Mouse (Mus musculus): ENCODE data around the gene Chst10.
A peak's percentile ranks its signal among the peaks of the same experiment; 100 is the strongest.

DNA sequence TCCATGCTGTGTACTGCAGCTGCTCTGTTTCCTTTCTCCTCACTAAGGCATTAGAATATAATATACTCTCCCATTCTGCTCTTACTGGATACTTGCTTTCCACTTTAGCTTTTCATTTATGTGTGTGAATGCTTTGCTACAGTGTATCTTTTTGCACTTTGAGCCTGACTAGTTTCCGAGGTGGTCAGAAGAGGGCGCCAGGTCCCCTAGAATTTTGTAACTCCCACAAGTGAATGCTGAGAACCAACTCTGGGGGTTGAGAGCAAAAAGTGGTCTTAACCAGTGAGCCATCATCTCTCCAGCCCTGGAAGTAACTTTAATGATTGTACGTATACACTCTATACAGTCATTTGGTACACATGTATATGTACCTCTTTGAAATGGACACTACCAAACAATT lies 63.1 kb downstream of the Chst10 start:
- TF ChIP-seq CTCF (IDR thresholded peaks at IDR 0.05; ENCODE audit: borderline replicate concordance, insufficient read depth, low read depth, low read length) (peak; percentile 59; the same call in 1 of the 2 replicates), POLR2A (IDR thresholded peaks at IDR 0.05; ENCODE audit: borderline replicate concordance, insufficient read depth, low read length) (no peak)
